Mouse (Mus musculus) thymus, adult 2 months (tissue): ENCODE results near the gene Plcg2. TPM values are rescaled to one million over a fixed set of nuclear protein-coding genes. Genes with fewer than 3 reads are reported as not detected.

Source experiments
- DNase-seq: peaks from one replicate; pipeline ENCODE4 v3.0.0; 2021
- H3K27ac ChIP-seq: fragments of 200-500 bp; 2 replicates; pipeline ENCODE4 v1.5.1; 2012; ENCODE audit warnings: low read length, control low read depth; ENCODE audit not compliant: control insufficient read depth, insufficient read depth
- H3K27me3 ChIP-seq: fragments of 200-500 bp; 2 replicates; pipeline ENCODE4 v1.6.1; 2012; ENCODE audit warnings: mild to moderate bottlenecking, low read length, moderate library complexity, mixed read lengths; ENCODE audit not compliant: control insufficient read depth, insufficient read depth
- H3K36me3 ChIP-seq: fragments of 200-500 bp; 2 replicates; pipeline ENCODE4 v1.6.1; 2012; ENCODE audit warnings: mild to moderate bottlenecking, low read length, moderate library complexity; ENCODE audit not compliant: control insufficient read depth, insufficient read depth
- H3K4me1 ChIP-seq: fragments of 200-500 bp; replicated peaks from 2 replicates; pipeline ENCODE4 v1.6.1; 2012; ENCODE audit warnings: low read length; ENCODE audit not compliant: control insufficient read depth, insufficient read depth
- H3K4me3 ChIP-seq: fragments of 200-500 bp; 2 replicates; pipeline ENCODE4 v1.5.1; 2012; ENCODE audit warnings: mild to moderate bottlenecking, low read length, control low read depth, moderate library complexity; ENCODE audit not compliant: control insufficient read depth, insufficient read depth
- CTCF ChIP-seq: fragments of 200-500 bp; IDR thresholded peaks from 2 replicates; pipeline ENCODE4 v1.5.1; 2012; ENCODE audit warnings: mild to moderate bottlenecking, control low read depth, low read length, moderate library complexity, borderline replicate concordance; ENCODE audit not compliant: control insufficient read depth, poor library complexity, insufficient read depth; ENCODE audit errors: extremely low read depth
- POLR2A ChIP-seq: fragments of 200-500 bp; IDR thresholded peaks from 2 replicates; pipeline ENCODE4 v1.6.1; 2012; ENCODE audit warnings: mild to moderate bottlenecking, low read length, control low read depth, moderate library complexity; ENCODE audit not compliant: control insufficient read depth, poor library complexity, insufficient read depth; ENCODE audit errors: extremely low read depth
- WGBS: fragments of 180-500 bp; shearing (Covaris S2); methylation state at CpG from one replicate; pipeline ENCODE4 v1.1.7; 2018; 5-methylcytosine and 5-hydroxymethylcytosine counted together
- polyA plus RNA-seq: library from polyadenylated mRNA; depleted of rRNA; stranded (reverse); fragments of >200 nt; gene quantifications from 2 replicates; pipeline ENCODE4 v1.2.3, GENCODE M21; 2012

Gene Plcg2
- polyA plus RNA-seq, 1 experiment, result 9.0 TPM

DNA sequence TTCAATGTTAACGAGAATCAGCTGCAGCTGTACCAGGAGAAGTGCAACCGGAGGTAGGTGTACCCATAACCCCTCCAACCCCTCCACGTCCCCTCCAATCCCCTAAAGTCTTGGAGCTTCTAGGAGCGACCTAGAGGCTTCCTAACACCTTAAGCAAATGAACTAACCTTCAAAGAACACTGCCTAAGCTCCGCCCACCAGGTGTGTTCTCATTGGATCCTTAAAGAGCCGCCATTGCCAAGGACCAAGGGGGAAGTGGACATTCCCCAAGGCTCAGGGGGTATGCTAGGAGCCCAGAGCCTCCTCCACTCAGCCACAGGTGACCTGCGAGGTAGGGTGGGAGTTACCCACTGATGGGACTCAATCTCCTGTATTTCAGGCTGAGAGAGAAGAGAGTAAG is 136.3 kb downstream of the Plcg2 start:
- DNase-seq, result no peak
- WGBS, result 95% methylated on average over 7 of the region's 7 CpGs
- Histone ChIP-seq H3K27ac (no peak overlapping the region), H3K4me3 (no peak overlapping the region), H3K36me3 (no peaks in the 10 kb centered on the region), H3K27me3 (no peaks in the 10 kb centered on the region), H3K4me1 (no peaks in the 10 kb centered on the region)
- TF ChIP-seq CTCF (no peak), POLR2A (no peak)

DNA sequence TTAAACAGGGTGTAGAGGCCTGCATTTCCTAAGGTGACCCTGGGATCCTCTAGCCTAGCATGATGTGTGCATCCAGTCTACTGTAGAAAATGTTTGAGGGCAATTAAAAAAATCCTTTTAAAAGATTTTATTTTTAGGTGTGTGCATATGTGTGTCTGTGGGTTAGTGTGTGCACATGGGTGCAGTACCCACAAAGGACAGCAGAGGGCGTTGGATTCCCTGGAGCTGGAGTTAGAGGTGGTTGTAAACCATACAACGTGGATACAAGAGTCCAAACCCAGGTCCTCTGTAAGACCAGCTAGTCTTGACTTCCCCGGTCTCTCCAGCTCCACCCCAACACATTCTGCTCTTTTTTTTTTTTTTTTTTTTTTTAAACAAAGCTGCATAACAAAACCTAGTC is 139.4 kb downstream of the Plcg2 start:
- TF ChIP-seq CTCF (no peak), POLR2A (no peak)
- no peak for DNase-seq
- Histone ChIP-seq H3K36me3 (no peaks in the 10 kb centered on the region), H3K4me1 (no peaks in the 10 kb centered on the region), H3K27me3 (no peaks in the 10 kb centered on the region), H3K4me3 (no peak overlapping the region), H3K27ac (no peak overlapping the region)
- 78% methylated on average over 3 of the region's 3 CpGs for WGBS

DNA sequence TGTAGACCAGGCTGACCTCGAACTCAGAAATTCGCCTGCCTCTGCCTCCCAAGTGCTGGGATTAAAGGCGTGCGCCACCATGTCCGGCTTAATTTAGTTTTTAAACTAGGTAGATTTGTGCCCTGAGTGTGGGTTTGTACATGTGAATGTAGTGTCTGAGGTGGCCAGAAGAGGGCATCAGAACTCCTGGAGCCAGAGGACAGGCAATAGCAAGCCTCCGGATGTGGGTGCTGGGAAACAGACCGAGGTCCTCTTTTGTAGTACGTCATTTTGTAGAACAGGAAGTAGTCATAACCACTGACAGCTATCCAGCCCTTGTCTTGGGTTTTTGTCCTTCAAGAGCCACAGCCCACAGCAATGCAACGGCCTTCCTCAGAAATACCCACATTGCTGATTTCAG is 141.5 kb downstream of the Plcg2 start:
- Histone ChIP-seq H3K4me3 (no peak overlapping the region), H3K4me1 (no peaks in the 10 kb centered on the region), H3K27me3 (no peaks in the 10 kb centered on the region), H3K36me3 (no peaks in the 10 kb centered on the region), H3K27ac (no peak overlapping the region)
- TF ChIP-seq POLR2A (no peak), CTCF (no peak)
- 74% methylated on average over 9 of the region's 9 CpGs for WGBS
- DNase-seq, result no peak

DNA sequence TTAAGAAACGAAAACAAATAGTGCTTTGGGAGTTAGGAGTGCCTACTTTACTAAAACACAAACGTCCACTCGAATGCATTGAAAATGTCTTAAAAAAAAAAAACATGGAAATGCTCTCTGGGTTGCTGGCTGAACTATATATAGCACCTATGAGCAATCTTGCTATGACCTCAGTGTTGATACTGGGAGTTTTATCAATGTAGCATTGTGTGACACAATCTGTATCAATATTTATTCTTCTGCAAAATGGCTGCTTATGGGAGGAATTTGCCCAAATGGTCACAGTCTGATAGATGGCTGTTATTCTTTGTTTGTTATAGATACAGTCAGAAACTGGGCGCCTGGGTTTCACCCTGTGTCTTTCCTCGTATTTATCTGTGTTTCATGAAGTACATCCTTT is 147.4 kb downstream of the Plcg2 start:
- WGBS, result 75% methylated on average over 5 of the region's 5 CpGs
- Histone ChIP-seq H3K4me1 (no peaks in the 10 kb centered on the region), H3K36me3 (no peaks in the 10 kb centered on the region), H3K4me3 (no peak overlapping the region), H3K27me3 (no peaks in the 10 kb centered on the region), H3K27ac (no peak overlapping the region)
- no peak for DNase-seq
- no peak for TF ChIP-seq CTCF
- TF ChIP-seq POLR2A, result no peak

DNA sequence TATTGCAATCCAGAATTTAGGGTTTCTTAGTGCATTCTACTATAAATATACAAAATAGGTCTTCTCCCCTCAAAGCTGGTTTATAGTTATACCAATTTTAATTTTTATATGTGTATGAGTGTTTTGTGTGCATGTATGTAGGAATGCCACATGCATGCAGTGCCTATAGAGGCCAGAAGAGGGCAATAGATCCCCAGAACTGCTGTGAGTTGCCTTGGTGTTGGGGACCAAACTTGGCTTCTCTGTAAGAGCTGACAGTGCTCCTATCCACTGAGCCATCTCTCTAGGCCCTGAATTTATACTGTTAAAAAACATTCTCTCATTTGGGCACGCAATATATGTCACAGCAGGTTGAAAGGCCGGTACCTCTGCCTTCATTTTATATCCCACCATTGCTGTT is 147.9 kb downstream of the Plcg2 start:
- TF ChIP-seq POLR2A, result no peak
- no peak for TF ChIP-seq CTCF
- Histone ChIP-seq H3K36me3 (no peaks in the 10 kb centered on the region), H3K27ac (no peak overlapping the region), H3K27me3 (no peaks in the 10 kb centered on the region), H3K4me1 (no peaks in the 10 kb centered on the region), H3K4me3 (no peak overlapping the region)
- WGBS, result 60% methylated on average over 2 of the region's 2 CpGs
- DNase-seq, result peak; percentile 18

DNA sequence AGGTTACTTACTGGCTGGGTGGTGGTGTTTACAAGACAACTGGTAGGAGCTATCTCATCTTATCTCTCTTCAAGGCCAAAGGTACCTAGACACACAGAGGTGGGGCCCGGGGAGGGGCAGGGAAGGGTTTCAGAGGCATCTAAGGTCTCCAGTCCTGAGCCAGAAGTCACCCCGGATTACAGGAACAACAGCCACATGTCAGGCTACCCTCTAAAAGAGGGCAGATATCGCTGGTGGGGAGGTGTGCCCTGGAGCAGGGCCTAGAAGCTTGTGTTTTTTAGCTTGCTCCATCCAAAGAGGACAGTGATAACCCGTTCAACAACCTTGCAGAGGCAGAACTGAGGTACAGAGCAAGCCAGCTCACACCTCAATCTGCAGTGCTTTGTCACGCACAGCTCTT is 148.3 kb downstream of the Plcg2 start:
- Histone ChIP-seq H3K4me3 (no peak overlapping the region), H3K27me3 (no peaks in the 10 kb centered on the region), H3K36me3 (no peaks in the 10 kb centered on the region), H3K27ac (no peak overlapping the region), H3K4me1 (no peaks in the 10 kb centered on the region)
- no peak for TF ChIP-seq CTCF
- 76% methylated on average over 5 of the region's 5 CpGs for WGBS
- DNase-seq, result no peak

DNA sequence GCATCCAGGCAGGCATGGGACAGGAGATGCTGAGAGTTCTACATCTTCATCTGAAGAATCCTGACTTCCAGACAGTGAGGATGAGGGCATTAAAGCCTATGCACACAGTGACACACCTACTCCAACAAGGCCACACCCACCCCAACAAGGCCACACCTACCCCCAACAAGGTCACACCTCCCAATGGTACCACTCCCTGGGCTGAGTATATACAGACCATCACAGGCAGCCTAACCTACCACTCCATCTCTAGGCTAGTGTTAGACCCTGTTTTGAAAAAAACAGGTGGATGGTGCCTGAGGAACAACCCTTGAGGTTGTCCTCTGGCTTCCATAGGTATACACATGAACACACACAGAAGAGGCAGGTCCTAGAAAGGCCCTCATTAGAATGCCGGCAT is 154.2 kb downstream of the Plcg2 start:
- Histone ChIP-seq H3K36me3 (no peaks in the 10 kb centered on the region), H3K4me1 (no peaks in the 10 kb centered on the region), H3K27ac (no peak overlapping the region), H3K4me3 (no peak overlapping the region), H3K27me3 (no peaks in the 10 kb centered on the region)
- no peak for DNase-seq
- WGBS, result 100% methylated on average over 1 of the region's 1 CpGs
- no peak for TF ChIP-seq CTCF

DNA sequence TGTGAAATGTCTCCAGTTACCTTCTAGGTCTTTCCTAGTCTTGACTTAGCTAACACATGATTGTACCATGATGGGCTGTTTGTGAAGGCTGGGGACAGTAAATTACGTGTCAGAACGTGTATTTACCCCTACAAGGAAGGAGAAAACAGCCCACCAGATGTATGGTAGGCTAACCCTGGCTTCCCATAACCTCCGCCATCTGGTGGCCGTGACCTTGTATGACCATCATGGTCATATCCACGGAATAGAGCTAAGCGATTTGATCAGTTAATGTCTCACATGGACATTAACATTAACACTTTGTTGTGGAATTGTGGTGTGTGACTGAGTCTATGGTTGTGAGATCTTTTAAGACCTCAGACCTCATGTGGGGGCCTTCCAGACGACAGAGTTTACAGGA is 160.9 kb downstream of the Plcg2 start:
- DNase-seq, result no peak
- TF ChIP-seq CTCF, result no peak
- no peak for TF ChIP-seq POLR2A
- H3K27ac ChIP-seq, result no peak overlapping the region
- no peaks in the 10 kb centered on the region for H3K27me3 ChIP-seq
- no peaks in the 10 kb centered on the region for H3K4me1 ChIP-seq
- H3K36me3 ChIP-seq, result no peaks in the 10 kb centered on the region
- H3K4me3 ChIP-seq, result no peak overlapping the region
- WGBS, result 62% methylated on average over 7 of the region's 7 CpGs
